Mouse (Mus musculus): ENCODE measurements at regions not wholly inside any gene's neighbourhood (a gene's known extent, or its start where the extent isn't known, plus 50 kb on each side); places are given as distances from the start of the nearest gene placed in this dataset.
"Not testable (repeated sequence)": the region's sequence is repeated elsewhere in the genome, so short reads cannot be mapped to it uniquely, and the experiment has no call there.

- H3K36me3 ChIP-seq: no peaks in the 10 kb centered on the region
- no peak overlapping the region for H3K4me3 ChIP-seq
- H3K9ac ChIP-seq: no peak overlapping the region
- 79% methylated on average over 4 of the region's 4 CpGs for WGBS
- no peaks in the 10 kb centered on the region for H3K27me3 ChIP-seq
- H3K9me3 ChIP-seq: no peaks in the 10 kb centered on the region
- H3K27ac ChIP-seq: no peak overlapping the region
- H3K4me2 ChIP-seq: no peak overlapping the region
- ATAC-seq (ENCODE audit: low FRiP score): no peak
- H3K4me1 ChIP-seq (replicated peaks): no peaks in the 10 kb centered on the region
Measured at GRCm38 (mm10) chr12:48387724-48388123, 994.7 kb upstream of the Foxg1 start.

DNA sequence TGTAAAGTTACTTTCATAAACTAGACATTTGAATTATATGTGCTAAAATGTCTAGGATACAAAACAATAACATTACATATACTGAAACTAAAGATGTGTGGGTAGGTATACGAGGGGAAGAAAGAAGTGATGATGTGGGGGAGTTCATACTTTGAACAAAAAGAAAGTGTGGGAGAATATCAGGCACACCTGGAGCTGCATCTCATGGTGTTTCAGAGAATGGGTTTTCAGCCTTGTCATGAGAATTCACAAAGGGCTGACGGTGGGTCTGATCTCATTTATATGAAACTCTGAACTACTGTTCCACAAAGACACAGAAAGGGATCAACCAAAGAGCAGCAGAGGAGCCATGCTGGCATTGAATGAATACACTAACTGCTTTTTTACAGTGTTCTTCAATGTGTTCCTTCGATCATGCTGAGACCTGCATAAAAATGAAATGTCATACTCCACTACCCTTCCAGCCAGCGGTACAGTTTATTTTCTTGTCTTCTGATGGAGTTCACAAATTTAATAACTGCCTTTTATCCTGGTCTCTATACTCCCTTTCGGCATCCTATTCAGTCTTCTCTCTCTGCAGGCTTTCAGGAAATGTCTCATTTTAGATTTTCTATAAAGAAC lies 994.2 kb upstream of the Foxg1 start:
- Histone ChIP-seq H3K9me3 (no peaks in the 10 kb centered on the region), H3K4me2 (no peak overlapping the region), H3K4me3 (no peak overlapping the region), H3K4me1 (replicated peaks) (no peaks in the 10 kb centered on the region), H3K27me3 (no peaks in the 10 kb centered on the region), H3K9ac (no peak overlapping the region), H3K27ac (no peak overlapping the region), H3K36me3 (no peaks in the 10 kb centered on the region)
- 57% methylated on average over 5 of the region's 5 CpGs for WGBS
- no peak for ATAC-seq (ENCODE audit: low FRiP score)

GRCm38 (mm10) chr12:48391008-48391407 lies 991.5 kb upstream of the Foxg1 start:
- Histone ChIP-seq H3K27me3 (no peaks in the 10 kb centered on the region), H3K4me2 (no peak overlapping the region), H3K4me3 (no peak overlapping the region), H3K9ac (no peak overlapping the region), H3K27ac (no peak overlapping the region), H3K4me1 (replicated peaks) (no peaks in the 10 kb centered on the region), H3K36me3 (no peaks in the 10 kb centered on the region), H3K9me3 (no peaks in the 10 kb centered on the region)
- WGBS: 63% methylated on average over 4 of the region's 4 CpGs
- no peak for ATAC-seq (ENCODE audit: low FRiP score)

- WGBS: 87% methylated on average over 4 of the region's 4 CpGs
- Histone ChIP-seq H3K4me2 (no peak overlapping the region), H3K9ac (no peak overlapping the region)
Measured at GRCm38 (mm10) chr12:48439333-48440046, 943.0 kb upstream of the Foxg1 start.

DNA sequence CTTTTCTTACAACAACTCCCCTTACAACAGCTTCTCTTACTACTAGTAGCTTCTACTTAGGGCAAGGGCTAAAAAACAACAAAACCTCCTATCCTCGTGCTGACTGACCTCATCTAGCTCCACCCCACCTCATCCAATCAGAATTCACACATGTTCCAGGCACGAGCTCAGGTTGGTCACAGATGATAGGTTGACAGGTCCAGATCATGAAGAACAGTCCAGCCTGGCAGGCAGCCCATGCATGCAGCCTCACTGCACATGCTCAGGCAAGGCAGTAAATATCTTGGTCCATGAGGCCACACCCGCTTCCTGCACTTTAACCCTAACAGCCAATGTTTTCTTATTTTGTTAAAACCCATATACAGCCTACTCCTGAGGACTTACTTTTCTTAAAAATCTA lies 933.7 kb upstream of the Foxg1 start:
- not testable (repeated sequence) for H3K4me2 ChIP-seq; H3K4me1 ChIP-seq (replicated peaks); H3K4me3 ChIP-seq; H3K27ac ChIP-seq; ATAC-seq (ENCODE audit: low FRiP score); H3K9ac ChIP-seq; H3K36me3 ChIP-seq; H3K9me3 ChIP-seq; H3K27me3 ChIP-seq
- WGBS: 74% methylated on average over 3 of the region's 3 CpGs

More at GRCm38 (mm10) chr12:48439333-48440046, 943.0 kb upstream of the Foxg1 start:
- Histone ChIP-seq H3K27ac (no peak overlapping the region), H3K36me3 (no peaks in the 10 kb centered on the region), H3K9me3 (no peaks in the 10 kb centered on the region), H3K4me1 (replicated peaks) (no peaks in the 10 kb centered on the region), H3K27me3 (no peaks in the 10 kb centered on the region), H3K4me3 (no peak overlapping the region)
- no peak for ATAC-seq (ENCODE audit: low FRiP score)

- H3K4me3 ChIP-seq: no peak overlapping the region
- H3K9ac ChIP-seq: no peak overlapping the region
- no peaks in the 10 kb centered on the region for H3K36me3 ChIP-seq
- WGBS: 50% methylated on average over 2 of the region's 2 CpGs
- no peaks in the 10 kb centered on the region for H3K27me3 ChIP-seq
- no peaks in the 10 kb centered on the region for H3K4me1 ChIP-seq (replicated peaks)
- no peak overlapping the region for H3K27ac ChIP-seq
- no peak overlapping the region for H3K4me2 ChIP-seq
- no peak for ATAC-seq (ENCODE audit: low FRiP score)
- no peaks in the 10 kb centered on the region for H3K9me3 ChIP-seq
Measured at GRCm38 (mm10) chr12:48462392-48462791, 920.1 kb upstream of the Foxg1 start.

- Histone ChIP-seq H3K9ac (no peak overlapping the region), H3K36me3 (no peaks in the 10 kb centered on the region), H3K9me3 (no peaks in the 10 kb centered on the region), H3K4me3 (no peak overlapping the region), H3K27ac (no peak overlapping the region), H3K4me1 (replicated peaks) (no peaks in the 10 kb centered on the region), H3K27me3 (no peaks in the 10 kb centered on the region), H3K4me2 (no peak overlapping the region)
- ATAC-seq (ENCODE audit: low FRiP score): no peak
- WGBS: 88% methylated on average over 3 of the region's 3 CpGs
Measured at GRCm38 (mm10) chr12:48500735-48501134, 881.7 kb upstream of the Foxg1 start.

GRCm38 (mm10) chr12:48511594-48511993 lies 870.9 kb upstream of the Foxg1 start:
- Histone ChIP-seq H3K9ac (no peak overlapping the region), H3K27me3 (no peaks in the 10 kb centered on the region), H3K36me3 (no peaks in the 10 kb centered on the region), H3K4me3 (no peak overlapping the region), H3K4me1 (replicated peaks) (no peaks in the 10 kb centered on the region), H3K27ac (no peak overlapping the region), H3K9me3 (no peaks in the 10 kb centered on the region), H3K4me2 (no peak overlapping the region)
- no peak for ATAC-seq (ENCODE audit: low FRiP score)
- WGBS: 92% methylated on average over 3 of the region's 3 CpGs

- WGBS: 84% methylated on average over 3 of the region's 3 CpGs
- Histone ChIP-seq H3K4me1 (replicated peaks) (no peaks in the 10 kb centered on the region), H3K9ac (no peak overlapping the region), H3K36me3 (no peaks in the 10 kb centered on the region), H3K4me3 (no peak overlapping the region), H3K4me2 (no peak overlapping the region), H3K27me3 (no peaks in the 10 kb centered on the region), H3K27ac (no peak overlapping the region), H3K9me3 (no peaks in the 10 kb centered on the region)
- no peak for ATAC-seq (ENCODE audit: low FRiP score)
Measured at GRCm38 (mm10) chr12:48512259-48512658, 870.2 kb upstream of the Foxg1 start.

DNA sequence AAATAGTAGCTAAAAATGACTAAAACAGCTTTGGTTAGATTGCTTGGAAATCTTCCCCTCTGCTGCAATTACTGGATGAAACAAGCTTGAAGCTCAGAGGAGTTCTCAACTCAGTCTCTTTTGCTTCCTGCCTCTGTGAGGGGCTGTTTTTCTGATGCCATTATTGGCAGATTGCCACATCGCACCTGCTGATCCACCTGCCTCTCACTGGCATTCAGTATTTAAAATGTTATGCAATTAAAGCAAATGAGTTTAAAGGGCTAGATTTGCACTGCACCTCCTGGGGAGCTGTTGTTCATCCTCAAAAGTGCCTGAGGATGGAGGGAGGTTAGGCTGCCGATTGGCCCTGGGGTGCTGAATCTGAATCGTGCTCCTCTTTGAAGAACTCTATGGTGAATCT lies 860.5 kb upstream of the Foxg1 start:
- Histone ChIP-seq H3K36me3 (no peaks in the 10 kb centered on the region), H3K27ac (no peak overlapping the region), H3K4me3 (no peak overlapping the region), H3K27me3 (no peaks in the 10 kb centered on the region), H3K4me2 (no peak overlapping the region), H3K4me1 (replicated peaks) (no peaks in the 10 kb centered on the region), H3K9ac (no peak overlapping the region), H3K9me3 (no peaks in the 10 kb centered on the region)
- WGBS: 52% methylated on average over 3 of the region's 3 CpGs
- no peak for ATAC-seq (ENCODE audit: low FRiP score)

DNA sequence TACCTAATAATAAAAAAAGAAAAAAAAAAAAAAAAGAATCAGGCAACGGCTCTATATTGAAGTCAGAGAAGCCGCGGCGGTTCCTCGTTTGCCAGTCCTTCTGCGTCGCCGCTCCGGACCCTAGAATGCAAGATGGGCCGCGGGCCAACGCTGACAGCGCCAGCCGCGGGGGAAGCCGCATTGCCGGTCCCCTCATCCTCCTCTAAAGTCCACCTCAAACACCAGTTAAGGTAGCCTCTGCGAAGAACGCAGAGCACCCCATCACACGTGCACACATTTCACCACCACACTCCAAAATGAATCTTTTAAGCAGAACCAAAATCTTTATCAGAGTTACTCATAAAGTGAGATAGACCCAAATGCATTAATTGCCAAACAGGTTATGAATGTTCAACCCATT lies 822.8 kb upstream of the Foxg1 start:
- not testable (repeated sequence) for H3K36me3 ChIP-seq; H3K4me3 ChIP-seq; H3K4me2 ChIP-seq; H3K9ac ChIP-seq; H3K9me3 ChIP-seq; H3K27me3 ChIP-seq; ATAC-seq (ENCODE audit: low FRiP score); H3K27ac ChIP-seq; H3K4me1 ChIP-seq (replicated peaks)
- WGBS: 84% methylated on average over 20 of the region's 20 CpGs

DNA sequence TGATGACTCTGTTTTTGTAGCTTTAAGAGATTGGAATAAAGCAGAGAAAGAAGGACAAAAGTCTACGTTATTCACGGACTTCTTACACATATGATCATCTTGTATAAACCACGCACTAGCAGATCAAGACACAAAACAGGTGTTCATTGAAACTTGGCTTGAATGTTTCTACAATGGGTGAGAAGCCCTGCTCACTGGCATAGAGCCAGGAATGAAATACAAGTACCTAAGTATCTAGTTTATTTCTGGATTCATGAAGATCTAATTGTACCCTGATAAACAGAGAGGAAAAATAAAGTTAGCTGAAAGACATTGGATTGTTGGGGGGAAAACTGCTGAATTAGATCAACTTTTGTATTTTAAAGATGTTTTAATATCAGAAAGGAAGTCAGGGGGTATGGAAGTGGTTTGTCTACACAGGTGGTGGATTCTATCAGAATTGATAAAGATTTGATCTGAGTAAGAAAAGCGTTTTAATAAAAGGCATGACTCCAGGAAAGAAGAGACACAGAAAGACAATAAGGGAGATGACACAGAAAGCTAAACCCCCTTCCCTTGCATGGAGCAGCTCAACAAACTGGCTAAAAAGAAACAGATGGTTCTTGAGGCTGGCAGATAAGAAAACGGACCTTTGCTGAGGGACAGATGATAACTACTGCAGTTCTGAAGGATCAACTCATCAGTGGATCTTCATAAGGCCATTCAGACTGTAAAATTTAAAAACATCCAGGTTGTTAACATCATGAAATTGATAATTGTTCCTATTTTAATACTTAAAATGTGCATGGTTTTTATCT lies 777.9 kb upstream of the Foxg1 start:
- Histone ChIP-seq H3K27ac (no peak overlapping the region), H3K36me3 (no peaks in the 10 kb centered on the region), H3K9me3 (no peaks in the 10 kb centered on the region), H3K4me2 (no peak overlapping the region), H3K4me1 (replicated peaks) (no peaks in the 10 kb centered on the region), H3K27me3 (no peaks in the 10 kb centered on the region), H3K9ac (no peak overlapping the region), H3K4me3 (no peak overlapping the region)
- no peak for ATAC-seq (ENCODE audit: low FRiP score)
- WGBS: 87% methylated on average over 5 of the region's 5 CpGs

GRCm38 (mm10) chr12:48605423-48605822 lies 777.0 kb upstream of the Foxg1 start:
- Histone ChIP-seq H3K4me3 (no peak overlapping the region), H3K4me1 (replicated peaks) (no peaks in the 10 kb centered on the region), H3K9ac (no peak overlapping the region), H3K27me3 (no peaks in the 10 kb centered on the region), H3K36me3 (no peaks in the 10 kb centered on the region), H3K4me2 (no peak overlapping the region), H3K9me3 (no peaks in the 10 kb centered on the region), H3K27ac (no peak overlapping the region)
- no peak for ATAC-seq (ENCODE audit: low FRiP score)
